Mouse (Mus musculus): ENCODE results near the gene Psmd5.

- TF ChIP-seq CTCF (conservative IDR thresholded peaks at IDR 0.05; ENCODE audit: insufficient read depth, insufficient read length, low read depth, low read length) (no peak), POLR2A (IDR thresholded peaks at IDR 0.05; ENCODE audit: low read depth, low read length) (no peak)
Observed at GRCm38 (mm10) chr2:34818492-34818891, 56.3 kb downstream of the Psmd5 start.

Measured in kidney, adult 2 months (tissue).